Mouse (Mus musculus): ENCODE results near the gene Fbxl2.
"Not testable (repeated sequence)": the region's sequence is repeated elsewhere in the genome, so short reads cannot be mapped to it uniquely, and the experiment has no call there.

The Fbxl2 gene

GRCm38 (mm10) chr9:114046028-114046427, at the start of gene Fbxl2:
Gene Fbxl2 (minus strand): TSS chr9:114046191.
- no peak for DNase-seq (ENCODE audit: low spot score)

- DNase-seq (ENCODE audit: low spot score), result no peak
Observed at GRCm38 (mm10) chr9:114094854-114095253, 48.9 kb upstream of the Fbxl2 start.

- peak; percentile 21 for DNase-seq (ENCODE audit: low spot score)
Observed at GRCm38 (mm10) chr9:114092188-114092587, 46.2 kb upstream of the Fbxl2 start.

- DNase-seq (ENCODE audit: low spot score), result not testable (repeated sequence)
Observed at GRCm38 (mm10) chr9:114088885-114089284, 42.9 kb upstream of the Fbxl2 start.

- DNase-seq (ENCODE audit: low spot score), result no peak
Observed at GRCm38 (mm10) chr9:114087106-114087815, 41.3 kb upstream of the Fbxl2 start.

- DNase-seq (ENCODE audit: low spot score), result no peak
Observed at GRCm38 (mm10) chr9:114086422-114086821, 40.4 kb upstream of the Fbxl2 start.

- DNase-seq (ENCODE audit: low spot score), result no peak
Observed at GRCm38 (mm10) chr9:114073681-114074080, 27.7 kb upstream of the Fbxl2 start.

GRCm38 (mm10) chr9:114069372-114069771, 23.4 kb upstream of the Fbxl2 start:
- no peak for DNase-seq (ENCODE audit: low spot score)

- no peak for DNase-seq (ENCODE audit: low spot score)
Observed at GRCm38 (mm10) chr9:114068494-114069053, 22.6 kb upstream of the Fbxl2 start.

- no peak for DNase-seq (ENCODE audit: low spot score)
Observed at GRCm38 (mm10) chr9:114057090-114057796, 11.3 kb upstream of the Fbxl2 start, which contains the start of gene Susd5. Gene Susd5 (plus strand): TSS chr9:114057140.

GRCm38 (mm10) chr9:114052866-114053265, 6.9 kb upstream of the Fbxl2 start:
- no peak for DNase-seq (ENCODE audit: low spot score)

GRCm38 (mm10) chr9:114052031-114052430, 6.0 kb upstream of the Fbxl2 start:
- DNase-seq (ENCODE audit: low spot score), result no peak

- no peak for DNase-seq (ENCODE audit: low spot score)
Observed at GRCm38 (mm10) chr9:114050778-114051177, 4.8 kb upstream of the Fbxl2 start.

GRCm38 (mm10) chr9:114050106-114050505, 4.1 kb upstream of the Fbxl2 start:
- no peak for DNase-seq (ENCODE audit: low spot score)

GRCm38 (mm10) chr9:114046676-114047075, 685 bp upstream of the Fbxl2 start:
- DNase-seq (ENCODE audit: low spot score), result no peak

- DNase-seq (ENCODE audit: low spot score), result peak; percentile 34
Observed at GRCm38 (mm10) chr9:114044446-114044845, 1.5 kb downstream of the Fbxl2 start.

GRCm38 (mm10) chr9:114042490-114042889, 3.5 kb downstream of the Fbxl2 start:
- DNase-seq (ENCODE audit: low spot score), result no peak

- DNase-seq (ENCODE audit: low spot score), result no peak
Observed at GRCm38 (mm10) chr9:114040945-114041344, 5.0 kb downstream of the Fbxl2 start.

GRCm38 (mm10) chr9:114026261-114026934, 19.6 kb downstream of the Fbxl2 start:
- DNase-seq (ENCODE audit: low spot score), result peak; percentile 79

- DNase-seq (ENCODE audit: low spot score), result no peak
Observed at GRCm38 (mm10) chr9:114025846-114026245, 20.1 kb downstream of the Fbxl2 start.

- DNase-seq (ENCODE audit: low spot score), result no peak
Observed at GRCm38 (mm10) chr9:114025182-114025581, 20.8 kb downstream of the Fbxl2 start.

GRCm38 (mm10) chr9:114022141-114022540, 23.9 kb downstream of the Fbxl2 start:
- no peak for DNase-seq (ENCODE audit: low spot score)

Measured in c-Kit-positive CD71-positive TER-119-positive erythroid progenitor cells, embryonic 14.5 days (primary cell).